Mouse (Mus musculus) MEL (cell line): Measurements from ENCODE around the gene LTO1. TPM values are rescaled to one million over a fixed set of nuclear protein-coding genes. Genes with fewer than 3 reads are reported as not detected.

Experiments
- DNase-seq: peaks from one replicate; pipeline ENCODE4 v3.0.0; 2011; ENCODE audit warnings: low read depth, low spot score
- H3K27ac ChIP-seq: 2 replicates; pipeline ENCODE4 v1.5.1; 2012; ENCODE audit warnings: low read depth, mild to moderate bottlenecking, control low read depth, low read length, moderate library complexity; ENCODE audit not compliant: control insufficient read depth
- H3K27me3 ChIP-seq, 2 experiments: fragments of 150-350 bp in 1 of 2; sonication (generic) in 1 of 2; 2 replicates each; pipeline ENCODE4 v1.6.1; 2012; ENCODE audit warnings: low read length in 2 of 2, mild to moderate bottlenecking in 2 of 2, improper control_type of control experiment in 1 of 2, moderate library complexity in 1 of 2; ENCODE audit not compliant: insufficient read depth in 2 of 2, control insufficient read depth in 1 of 2
- H3K36me3 ChIP-seq, 2 experiments: 2 replicates each; pipeline ENCODE4 v1.6.1; 2012 to 2014; ENCODE audit warnings: low read length in 2 of 2, improper control_type of control experiment in 1 of 2, inconsistent platforms in 1 of 2, mild to moderate bottlenecking in 1 of 2; ENCODE audit not compliant: insufficient read depth in 2 of 2, control insufficient read depth in 1 of 2
- H3K4me1 ChIP-seq, 2 experiments: fragments of 150-350 bp in 1 of 2; sonication (generic) in 1 of 2; 2 replicates each; pipeline ENCODE4 v1.6.1; 2012; ENCODE audit warnings: low read length in 2 of 2, improper control_type of control experiment in 1 of 2, mild to moderate bottlenecking in 1 of 2; ENCODE audit not compliant: insufficient read depth in 2 of 2, control insufficient read depth in 1 of 2
- H3K4me3 ChIP-seq, 2 experiments: fragments of 150-350 bp in 1 of 2; sonication (generic) in 1 of 2; 2 replicates each; pipeline ENCODE4 v1.5.1; 2012; ENCODE audit warnings: low read depth in 2 of 2, low read length in 2 of 2, mild to moderate bottlenecking in 2 of 2, moderate library complexity in 2 of 2, control low read depth in 1 of 2, improper control_type of control experiment in 1 of 2; ENCODE audit not compliant: control insufficient read depth in 1 of 2, insufficient read depth in 1 of 2
- H3K79me2 ChIP-seq: 2 replicates; pipeline ENCODE4 v1.6.1; 2012; ENCODE audit warnings: mild to moderate bottlenecking, low read length, moderate library complexity; ENCODE audit not compliant: control insufficient read depth, poor library complexity, insufficient read depth
- H3K9ac ChIP-seq: 2 replicates; pipeline ENCODE4 v1.6.1; 2012; ENCODE audit warnings: low read depth, mild to moderate bottlenecking, control low read depth, low read length, moderate library complexity; ENCODE audit not compliant: control insufficient read depth, poor library complexity, severe bottlenecking
- H3K9me3 ChIP-seq: fragments of 150-350 bp; sonication (generic); replicated peaks from 2 replicates; pipeline ENCODE4 v1.6.1; 2012; ENCODE audit warnings: mild to moderate bottlenecking, low read length, improper control_type of control experiment, moderate library complexity; ENCODE audit not compliant: insufficient read depth
- CHD1 ChIP-seq: IDR thresholded peaks from 2 replicates; pipeline ENCODE4 v1.6.1; 2012; ENCODE audit warnings: low read depth, mild to moderate bottlenecking, inconsistent platforms, low read length, improper control_type of control experiment
- CHD2 ChIP-seq: IDR thresholded peaks from 2 replicates; pipeline ENCODE4 v1.6.1; 2011; ENCODE audit warnings: low read length, improper control_type of control experiment
- HCFC1 ChIP-seq: IDR thresholded peaks from 2 replicates; pipeline ENCODE4 v1.6.1; 2012; ENCODE audit warnings: low read depth, mild to moderate bottlenecking, inconsistent platforms, low read length, improper control_type of control experiment, moderate library complexity
- MAFK ChIP-seq: IDR thresholded peaks from 2 replicates; pipeline ENCODE4 v1.6.1; 2011; ENCODE audit warnings: low read depth, mild to moderate bottlenecking, low read length, improper control_type of control experiment, borderline replicate concordance
- MXI1 ChIP-seq: IDR thresholded peaks from 2 replicates; pipeline ENCODE4 v1.6.1; 2011; ENCODE audit warnings: mild to moderate bottlenecking, low read depth, low read length, improper control_type of control experiment
- MYB ChIP-seq: IDR thresholded peaks from 2 replicates; pipeline ENCODE4 v1.6.1; 2011; ENCODE audit warnings: mild to moderate bottlenecking, low read depth, low read length, improper control_type of control experiment
- MYC ChIP-seq: IDR thresholded peaks from 2 replicates; pipeline ENCODE4 v1.6.1; 2011; ENCODE audit warnings: low read depth, mild to moderate bottlenecking, low read length, improper control_type of control experiment, moderate library complexity
- NELFE ChIP-seq: IDR thresholded peaks from 2 replicates; pipeline ENCODE4 v1.6.1; 2011; ENCODE audit warnings: low read depth, low read length, improper control_type of control experiment
- POLR2A ChIP-seq, 2 experiments: IDR thresholded peaks; 2 replicates each; pipeline ENCODE4 v1.6.1; 2011 to 2012; ENCODE audit warnings: low read length in 2 of 2, mild to moderate bottlenecking in 2 of 2, control low read depth in 1 of 2, improper control_type of control experiment in 1 of 2, low read depth in 1 of 2, moderate library complexity in 1 of 2; ENCODE audit not compliant: control insufficient read depth in 1 of 2, insufficient read depth in 1 of 2, poor library complexity in 1 of 2
- POLR2AphosphoS5 ChIP-seq: IDR thresholded peaks from 2 replicates; pipeline ENCODE4 v1.6.1; 2012; ENCODE audit warnings: low read depth, borderline replicate concordance, mild to moderate bottlenecking, inconsistent platforms, low read length, moderate library complexity, mixed read lengths
- RCOR1 ChIP-seq: IDR thresholded peaks from 2 replicates; pipeline ENCODE4 v1.6.1; 2012; ENCODE audit warnings: low read depth, mild to moderate bottlenecking, inconsistent platforms, low read length, improper control_type of control experiment
- SIN3A ChIP-seq: IDR thresholded peaks from 2 replicates; pipeline ENCODE4 v1.6.1; 2012; ENCODE audit warnings: low read length, improper control_type of control experiment, inconsistent platforms
- SMC3 ChIP-seq: IDR thresholded peaks from 2 replicates; pipeline ENCODE4 v1.6.1; 2011; ENCODE audit warnings: low read depth, low read length, improper control_type of control experiment
- TAL1 ChIP-seq: IDR thresholded peaks from 2 replicates; pipeline ENCODE4 v1.6.1; 2012; ENCODE audit warnings: mild to moderate bottlenecking, inconsistent platforms, low read length, moderate library complexity, mixed read lengths
- TBP ChIP-seq: IDR thresholded peaks from 2 replicates; pipeline ENCODE4 v1.8.0; 2011; ENCODE audit warnings: low read depth, low read length, improper control_type of control experiment
- UBTF ChIP-seq: IDR thresholded peaks from 2 replicates; pipeline ENCODE4 v1.6.1; 2012; ENCODE audit warnings: low read depth, mild to moderate bottlenecking, inconsistent platforms, low read length, improper control_type of control experiment, moderate library complexity, borderline replicate concordance; ENCODE audit not compliant: insufficient read depth
- USF1 ChIP-seq: IDR thresholded peaks from 2 replicates; pipeline ENCODE4 v1.6.1; 2014; ENCODE audit warnings: low read depth, mild to moderate bottlenecking, inconsistent platforms, low read length, improper control_type of control experiment, moderate library complexity
- USF2 ChIP-seq, 2 experiments: IDR thresholded peaks; 2 replicates each; pipeline ENCODE4 v1.6.1; 2011 to 2012; ENCODE audit warnings: improper control_type of control experiment in 2 of 2, low read length in 2 of 2, borderline replicate concordance in 1 of 2, inconsistent platforms in 1 of 2, low read depth in 1 of 2, mild to moderate bottlenecking in 1 of 2; ENCODE audit not compliant: insufficient read depth in 1 of 2
- ZMIZ1 ChIP-seq: IDR thresholded peaks from 2 replicates; pipeline ENCODE4 v1.6.1; 2012; ENCODE audit warnings: low read depth, mild to moderate bottlenecking, inconsistent platforms, low read length, improper control_type of control experiment, moderate library complexity
- polyA plus RNA-seq, 2 experiments: library from polyadenylated mRNA; stranded (reverse) in 1 of 2; unstranded in 1 of 2; fragments of >175 nt in 1 of 2; fragments of >200 nt in 1 of 2; gene quantifications; 2 replicates each; pipeline versions ENCODE4 v1.2.1 to v1.2.4; 2012; ENCODE audit warnings: low replicate concordance in 2 of 2, low read depth in 1 of 2; ENCODE audit not compliant: insufficient read length in 2 of 2, insufficient read depth in 1 of 2, missing spikeins in 1 of 2
- total RNA-seq: library from RNA; depleted of rRNA; stranded (reverse); fragments of 300-350 nt; gene quantifications from 2 replicates; pipeline ENCODE4 v1.2.3, GENCODE M21; 2012

LTO1 gene
- total and polyA plus RNA-seq, 3 experiments = 18.1 to 18.4 TPM; not detected in 1

DNA sequence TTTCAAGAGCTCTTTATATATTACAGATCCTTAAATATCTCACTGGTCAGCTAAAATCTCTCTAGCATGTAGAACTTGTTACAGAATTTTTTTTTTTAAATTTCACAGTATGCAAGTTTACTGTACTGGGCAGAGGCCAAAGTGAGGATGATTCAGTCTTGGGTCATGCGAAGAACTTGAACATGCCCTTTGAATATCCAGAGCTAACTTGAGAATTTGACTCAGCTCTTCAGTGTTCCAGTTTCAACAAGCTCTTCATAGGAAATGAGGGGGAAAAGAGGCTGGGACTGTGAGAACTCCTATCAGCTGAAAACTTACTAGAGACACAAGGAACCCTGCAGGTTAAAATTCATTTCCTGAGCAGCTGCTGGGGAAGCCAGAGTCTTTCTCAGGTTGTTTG lies 49.0 kb downstream of the LTO1 start:
- no peaks in the 10 kb centered on the region for H3K27me3 ChIP-seq
- DNase-seq = no peak
- no peak for TF ChIP-seq USF1
- TF ChIP-seq USF2 (IDR thresholded peaks at IDR 0.05; ENCODE audit: borderline replicate concordance in 1 of 2, insufficient read depth in 1 of 2, low read depth in 1 of 2, low read length in 2 of 2) = no peak
- no peak for TF ChIP-seq MYB
- TF ChIP-seq SIN3A = no peak
- no peak for TF ChIP-seq POLR2A (IDR thresholded peaks at IDR 0.05; ENCODE audit: control insufficient read depth in 1 of 2, insufficient read depth in 1 of 2, low read depth in 1 of 2, low read length in 2 of 2, poor library complexity in 1 of 2)
- TF ChIP-seq TAL1 = no peak
- TF ChIP-seq, all 39 proteins: peak for 0
- H3K4me3 ChIP-seq = no peak overlapping the region
- H3K4me1 ChIP-seq = no peaks in the 10 kb centered on the region
- H3K9me3 ChIP-seq = no peaks in the 10 kb centered on the region
- H3K36me3 ChIP-seq = no peaks in the 10 kb centered on the region
- no peaks in the 10 kb centered on the region for H3K79me2 ChIP-seq
- no peak overlapping the region for H3K27ac ChIP-seq
- no peak overlapping the region for H3K9ac ChIP-seq

DNA sequence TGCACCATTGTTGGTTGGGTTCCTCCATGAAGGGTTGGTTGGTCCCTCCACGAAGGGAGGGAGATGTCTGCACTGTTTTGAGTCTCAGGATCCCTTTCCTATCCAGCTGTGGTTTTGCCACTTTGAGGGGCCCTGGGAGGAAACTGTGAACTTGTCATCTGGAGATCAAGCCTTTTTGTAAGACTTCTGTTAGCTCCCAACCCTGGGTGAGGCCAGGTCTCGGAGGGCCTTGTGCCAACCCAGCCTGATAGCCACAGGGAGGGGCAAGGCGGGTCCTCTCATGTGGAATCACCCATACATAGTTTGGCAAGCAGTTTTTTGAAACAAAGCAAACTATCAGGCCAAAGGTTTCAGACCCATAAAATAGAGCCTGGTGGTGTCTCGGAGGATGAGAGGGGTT lies 49.4 kb downstream of the LTO1 start:
- Histone ChIP-seq H3K79me2 (no peaks in the 10 kb centered on the region), H3K9ac (no peak overlapping the region), H3K27ac (no peak overlapping the region), H3K4me1 (no peaks in the 10 kb centered on the region), H3K4me3 (no peak overlapping the region), H3K27me3 (no peaks in the 10 kb centered on the region), H3K36me3 (no peaks in the 10 kb centered on the region), H3K9me3 (no peaks in the 10 kb centered on the region)
- no peak for TF ChIP-seq MYB
- DNase-seq = no peak

DNA sequence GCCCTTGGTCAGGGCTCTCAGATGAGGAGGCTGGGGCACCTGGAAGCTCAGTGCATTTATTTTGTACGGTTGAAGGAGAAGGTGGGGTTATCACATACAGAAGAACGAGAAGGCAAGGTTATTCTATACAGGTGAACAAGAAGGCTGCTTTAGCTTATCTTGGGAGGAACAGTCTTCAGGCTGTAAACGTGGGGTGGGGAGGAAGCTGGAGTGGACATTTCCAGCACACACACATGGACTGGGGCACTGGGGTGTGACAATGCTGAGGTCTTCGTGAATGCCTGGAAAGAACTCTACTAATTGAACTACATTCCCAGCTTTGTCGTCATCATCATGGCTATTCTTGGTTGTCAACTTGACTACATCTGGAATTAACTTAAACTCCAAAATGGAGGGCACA lies 51.0 kb downstream of the LTO1 start:
- no peak for DNase-seq
- H3K27ac ChIP-seq = no peak overlapping the region
- no peak overlapping the region for H3K9ac ChIP-seq
- TF ChIP-seq CHD2 (no peak), TBP (no peak)
- TF ChIP-seq, all 39 proteins: peak for 0
- Histone ChIP-seq H3K79me2 (no peaks in the 10 kb centered on the region), H3K4me1 (no peaks in the 10 kb centered on the region), H3K9me3 (no peaks in the 10 kb centered on the region), H3K4me3 (no peak overlapping the region), H3K36me3 (no peaks in the 10 kb centered on the region), H3K27me3 (no peaks in the 10 kb centered on the region)

DNA sequence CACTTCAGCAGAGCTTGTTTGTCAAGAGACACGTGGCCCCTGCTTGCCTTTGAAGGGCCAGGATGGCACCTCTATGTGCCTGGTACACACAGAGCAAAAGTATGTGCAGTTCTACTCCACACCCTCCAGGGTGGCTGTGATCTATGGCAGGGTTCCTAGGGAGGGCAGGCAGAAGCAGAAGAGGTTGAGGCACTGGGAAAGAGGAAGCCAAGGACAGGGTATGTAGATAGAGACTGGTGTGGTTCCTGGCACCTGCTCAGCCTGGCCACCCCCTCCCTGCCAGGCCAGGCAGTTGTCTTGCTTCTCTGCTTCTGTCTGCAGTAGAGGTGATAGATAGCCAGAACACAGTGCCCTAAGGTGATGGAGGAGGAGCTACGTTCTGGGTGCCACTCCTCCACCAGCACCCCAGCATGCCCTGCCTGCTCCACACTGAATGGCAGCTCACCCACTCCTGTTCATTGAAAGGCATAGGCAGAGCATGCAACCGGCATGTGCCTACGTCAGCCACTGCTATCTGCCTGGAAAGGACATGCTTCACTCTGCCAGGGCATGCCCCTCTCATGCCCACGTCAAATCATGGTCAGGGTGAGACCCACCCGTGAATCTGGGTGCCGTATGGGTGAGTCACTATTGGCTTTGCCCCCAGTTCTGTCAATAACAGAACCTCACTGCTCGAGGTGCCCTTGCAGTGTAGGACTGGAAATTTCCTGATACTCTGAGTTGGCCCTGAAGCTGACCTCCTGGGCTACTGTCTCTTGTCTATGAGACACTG lies 56.3 kb downstream of the LTO1 start:
- Histone ChIP-seq H3K79me2 (no peaks in the 10 kb centered on the region), H3K9ac (no peak overlapping the region), H3K4me3 (no peak overlapping the region), H3K4me1 (no peaks in the 10 kb centered on the region), H3K9me3 (no peaks in the 10 kb centered on the region), H3K36me3 (no peaks in the 10 kb centered on the region), H3K27me3 (no peaks in the 10 kb centered on the region), H3K27ac (no peak overlapping the region)
- DNase-seq = peak; percentile 2
- TF ChIP-seq SMC3 (no peak), ZMIZ1 (no peak), TBP (no peak), POLR2AphosphoS5 (no peak), NELFE (no peak), HCFC1 (no peak), MAFK (no peak), MYC (no peak), CHD1 (no peak), UBTF (no peak), MXI1 (no peak), POLR2A (IDR thresholded peaks at IDR 0.05; ENCODE audit: control insufficient read depth in 1 of 2, insufficient read depth in 1 of 2, low read depth in 1 of 2, low read length in 2 of 2, poor library complexity in 1 of 2) (no peak), RCOR1 (no peak)
